Mouse (Mus musculus): ENCODE results near the gene Gm10382. TPM values are rescaled to one million over a fixed set of nuclear protein-coding genes. Genes with fewer than 3 reads are reported as not detected.
"Not testable (repeated sequence)": the region's sequence is repeated elsewhere in the genome, so short reads cannot be mapped to it uniquely, and the experiment has no call there.

Gene Gm10382
- total RNA-seq, 2 experiments from 2014 or later, result 0.24 TPM; not detected in 1

GRCm38 (mm10) chr5:125368156-125368555, 21.0 kb upstream of the Gm10382 start:
- DNase-seq, result no peak
- intact Hi-C loops (cut with DNase I), result loop anchor here (2.0 to 5.0 kb wide), 2 partner anchors 95 to 466 kb away; no protein-coding TSS in a partner anchor

GRCm38 (mm10) chr5:125368568-125368967, 20.6 kb upstream of the Gm10382 start:
- intact Hi-C loops (cut with DNase I), result loop anchor here (2.0 to 5.0 kb wide), 2 partner anchors 96 to 466 kb away; no protein-coding TSS in a partner anchor
- peak; percentile 62 to 76 for DNase-seq

GRCm38 (mm10) chr5:125370950-125371693, 18.0 kb upstream of the Gm10382 start:
- intact Hi-C loops (cut with DNase I), result loop anchor here (2.0 kb wide), 1 partner anchor 92 kb away; no protein-coding TSS in a partner anchor

GRCm38 (mm10) chr5:125372027-125372426, 17.1 kb upstream of the Gm10382 start:
- intact Hi-C loops (cut with DNase I), result no loop called here
- DNase-seq, result no peak

More at GRCm38 (mm10) chr5:125370950-125371693, 18.0 kb upstream of the Gm10382 start:
- DNase-seq, result no peak

- DNase-seq, result no peak
- intact Hi-C loops (cut with DNase I), result no loop called here
Measured at GRCm38 (mm10) chr5:125375871-125376270, 13.3 kb upstream of the Gm10382 start.

GRCm38 (mm10) chr5:125377214-125377613, 11.9 kb upstream of the Gm10382 start:
- DNase-seq, result no peak
- intact Hi-C loops (cut with DNase I), result no loop called here

- no peak for DNase-seq
- intact Hi-C loops (cut with DNase I), result no loop called here
Measured at GRCm38 (mm10) chr5:125378919-125379318, 10.2 kb upstream of the Gm10382 start.

GRCm38 (mm10) chr5:125381954-125382672, 7.0 kb upstream of the Gm10382 start:
- intact Hi-C loops (cut with DNase I), result no loop called here

GRCm38 (mm10) chr5:125382673-125383558, 6.2 kb upstream of the Gm10382 start:
- DNase-seq, result peak; percentile 59 to 77
- intact Hi-C loops (cut with DNase I), result no loop called here

More at GRCm38 (mm10) chr5:125381954-125382672, 7.0 kb upstream of the Gm10382 start:
- DNase-seq, result no peak

- intact Hi-C loops (cut with DNase I), result loop anchor here (2.0 kb wide), 1 partner anchor 79 kb away; no protein-coding TSS in a partner anchor
Measured at GRCm38 (mm10) chr5:125383637-125384420, 5.3 kb upstream of the Gm10382 start.

GRCm38 (mm10) chr5:125384512-125385214, 4.5 kb upstream of the Gm10382 start:
- no peak for DNase-seq
- intact Hi-C loops (cut with DNase I), result loop anchor here (2.0 kb wide), 1 partner anchor 78 kb away; no protein-coding TSS in a partner anchor

More at GRCm38 (mm10) chr5:125383637-125384420, 5.3 kb upstream of the Gm10382 start:
- DNase-seq, result no peak

- intact Hi-C loops (cut with DNase I), result loop anchor here (2.0 kb wide), 1 partner anchor 77 kb away; no protein-coding TSS in a partner anchor
Measured at GRCm38 (mm10) chr5:125385215-125385940, 3.7 kb upstream of the Gm10382 start.

GRCm38 (mm10) chr5:125387295-125387694, 1.8 kb upstream of the Gm10382 start:
- DNase-seq; intact Hi-C loops (cut with DNase I): not testable (repeated sequence)

More at GRCm38 (mm10) chr5:125385215-125385940, 3.7 kb upstream of the Gm10382 start:
- no peak for DNase-seq

GRCm38 (mm10) chr5:125388358-125389092, 597 bp upstream of the Gm10382 start:
- intact Hi-C loops (cut with DNase I), result loop anchor here (2.0 kb wide), 1 partner anchor 16 kb away; no protein-coding TSS in a partner anchor
- no peak for DNase-seq

- peak; percentile 89 to 92 for DNase-seq
- intact Hi-C loops (cut with DNase I), result loop anchor here (2.0 kb wide), 1 partner anchor 15 kb away; no protein-coding TSS in a partner anchor
Measured at GRCm38 (mm10) chr5:125389579-125390441, 688 bp downstream of the Gm10382 start, which contains the start of gene Ubc. Ubc (minus strand) TSS chr5:125390202.

- intact Hi-C loops (cut with DNase I), result no loop called here
- no peak for DNase-seq
Measured at GRCm38 (mm10) chr5:125390906-125391477, 1.9 kb downstream of the Gm10382 start.

Measured in heart, postnatal 14 days (tissue).